Mouse (Mus musculus): Measurements from ENCODE around the gene Med12l. TPM values are rescaled to one million over a fixed set of nuclear protein-coding genes. Genes with fewer than 3 reads are reported as not detected.

Gene Med12l
- total RNA-seq, 2 experiments from 2014 or later, result 32.4 to 33.0 TPM

DNA sequence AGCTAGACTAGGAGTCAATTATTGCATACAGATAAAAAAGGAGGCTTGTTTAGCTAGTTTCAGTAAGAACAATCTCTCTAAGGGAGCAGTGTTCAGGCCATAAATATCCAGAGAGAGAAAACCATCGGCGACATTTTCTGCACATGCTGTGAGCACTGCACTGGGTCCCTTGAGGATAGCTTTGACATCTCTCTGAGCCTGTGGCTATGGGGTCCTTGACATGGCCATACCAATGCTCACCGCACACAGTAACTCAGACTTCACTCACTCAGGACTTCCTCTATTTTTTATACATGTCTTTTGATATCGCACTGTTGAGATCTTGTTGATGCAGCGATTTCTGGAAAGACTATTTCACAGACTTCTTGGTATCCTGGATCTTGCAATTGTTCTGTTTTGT, 151.4 kb downstream of the Med12l start:
- intact Hi-C loops (cut with DNase I), result no loop called here
- no peak for DNase-seq (ENCODE audit: low spot score in 2 of 2)

DNA sequence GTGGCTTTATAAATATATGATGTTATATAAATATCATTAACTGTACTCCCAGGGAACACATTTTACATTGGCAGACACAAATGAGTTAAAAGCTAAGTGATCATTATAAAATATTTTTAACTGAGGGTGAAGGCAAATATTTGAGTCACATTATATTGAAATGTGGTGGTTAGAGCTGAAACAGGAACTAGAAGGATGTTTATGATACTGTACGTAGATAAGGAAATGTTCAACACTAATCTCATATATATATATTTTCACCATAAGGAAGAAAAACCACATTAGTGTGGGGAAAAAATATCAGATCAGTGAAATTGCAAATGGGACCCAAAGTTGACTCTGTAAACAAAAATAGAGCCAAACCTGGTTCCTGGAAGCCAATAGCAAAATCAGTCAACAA, 154.8 kb downstream of the Med12l start:
- intact Hi-C loops (cut with DNase I), result no loop called here
- no peak for DNase-seq (ENCODE audit: low spot score in 2 of 2)

DNA sequence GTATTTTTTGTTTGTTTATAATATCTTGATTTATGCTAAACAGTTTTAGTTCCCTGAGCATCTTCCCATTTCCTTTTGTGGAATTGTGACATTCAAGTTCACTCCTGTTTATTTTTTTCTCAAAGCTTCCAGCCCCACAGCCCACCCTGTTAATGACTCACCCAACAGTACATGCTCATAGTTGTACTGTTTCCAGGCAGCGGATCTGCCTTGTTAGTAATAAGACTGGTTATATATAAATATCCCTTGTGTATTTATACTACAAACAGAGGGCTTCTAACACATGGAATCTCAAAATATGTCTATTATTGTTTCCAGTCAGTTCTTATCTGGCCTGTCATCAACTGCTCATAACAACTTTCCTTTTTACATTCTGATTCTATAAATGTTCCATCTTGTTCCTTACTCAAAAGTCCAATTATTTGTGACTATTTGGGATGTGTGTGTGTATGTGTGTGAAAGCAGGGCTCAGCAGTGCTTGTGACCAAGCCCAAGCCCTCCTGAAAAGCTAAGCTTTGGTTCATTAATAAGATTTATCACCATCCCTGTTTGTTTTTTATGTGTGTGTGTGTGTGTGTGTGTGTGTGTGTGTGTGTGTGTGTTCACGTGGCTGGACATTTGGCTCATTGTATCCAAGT, 161.9 kb downstream of the Med12l start:
- peak; percentile 28 to 47 for DNase-seq (ENCODE audit: low spot score in 2 of 2)
- intact Hi-C loops (cut with DNase I), result no loop called here

DNA sequence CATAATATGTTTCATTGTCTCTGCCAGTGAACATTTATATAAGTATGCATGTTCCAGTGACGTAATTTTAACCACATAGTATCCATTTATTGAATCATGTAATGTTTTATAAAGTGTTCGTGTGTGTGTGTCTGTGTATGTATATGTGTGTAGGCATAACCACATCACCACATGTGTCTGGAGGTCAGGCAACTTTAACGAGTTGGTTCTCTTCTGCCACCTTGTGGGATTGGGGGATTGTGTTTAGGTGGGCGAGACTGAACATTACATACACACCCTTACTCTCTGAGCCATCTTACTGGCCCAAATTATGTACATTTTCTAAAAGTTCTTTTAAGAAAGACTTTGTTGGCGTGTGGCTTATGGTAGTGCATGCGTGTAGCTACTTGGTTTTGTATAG, 162.9 kb downstream of the Med12l start:
- intact Hi-C loops (cut with DNase I), result no loop called here
- DNase-seq (ENCODE audit: low spot score in 2 of 2), result no peak

DNA sequence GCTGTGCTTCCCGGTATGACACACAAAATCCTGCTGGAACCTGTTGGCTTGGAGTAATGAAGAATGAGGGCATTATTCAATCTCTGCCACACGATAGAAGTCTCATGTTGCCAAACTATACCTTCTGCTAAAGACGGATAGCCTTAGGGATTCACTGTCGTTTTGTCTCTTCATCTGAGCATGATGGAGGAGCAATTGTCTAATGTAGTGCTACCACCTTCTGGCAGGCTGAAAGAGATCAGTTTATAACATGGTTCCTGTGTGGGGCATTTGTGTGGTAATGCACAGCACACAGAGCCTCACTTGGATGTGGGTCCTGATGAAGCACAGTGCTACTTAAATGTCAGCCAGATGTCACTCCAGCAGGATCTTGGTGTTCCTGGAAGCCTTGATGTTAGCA, 163.6 kb downstream of the Med12l start:
- DNase-seq (ENCODE audit: low spot score in 2 of 2), result no peak
- intact Hi-C loops (cut with DNase I), result no loop called here

DNA sequence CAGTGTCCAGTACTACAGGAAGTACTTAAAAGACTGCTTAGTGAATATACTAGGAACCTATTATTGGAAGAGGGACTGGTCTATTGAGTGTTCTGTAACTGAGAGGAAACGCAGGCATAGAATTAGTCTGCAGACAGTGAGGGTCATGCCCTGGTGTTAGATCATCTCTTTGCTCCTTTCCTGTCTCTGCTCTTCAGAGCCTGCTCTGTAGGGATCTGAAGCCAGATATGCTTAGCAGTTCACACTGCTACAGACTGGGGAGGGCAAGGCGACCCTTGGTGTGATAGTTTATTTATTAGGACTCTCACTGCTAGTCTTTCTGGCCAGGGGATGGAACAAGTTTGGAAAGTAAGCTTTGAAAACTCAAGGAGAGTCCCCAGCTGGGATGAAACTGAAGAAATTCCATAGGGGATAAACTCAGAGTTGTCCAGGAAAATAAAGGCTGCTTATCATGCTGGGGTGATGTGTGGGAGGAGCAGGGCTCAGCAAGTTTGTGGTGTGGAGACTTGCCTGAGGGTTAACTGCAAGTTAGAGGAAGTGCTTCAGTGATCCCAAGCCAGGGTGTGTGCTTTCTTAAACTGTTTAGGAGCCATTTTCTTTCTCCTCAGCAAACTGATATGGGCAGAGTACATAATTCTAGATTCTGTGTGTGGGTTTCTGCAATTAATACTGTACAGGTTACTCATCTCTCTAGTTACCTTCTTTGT, 164.4 kb downstream of the Med12l start:
- intact Hi-C loops (cut with DNase I), result loop anchor here (5.0 to 10.0 kb wide), 2 partner anchors 48 to 885 kb away; no protein-coding TSS in a partner anchor
- DNase-seq (ENCODE audit: low spot score in 2 of 2), result no peak

DNA sequence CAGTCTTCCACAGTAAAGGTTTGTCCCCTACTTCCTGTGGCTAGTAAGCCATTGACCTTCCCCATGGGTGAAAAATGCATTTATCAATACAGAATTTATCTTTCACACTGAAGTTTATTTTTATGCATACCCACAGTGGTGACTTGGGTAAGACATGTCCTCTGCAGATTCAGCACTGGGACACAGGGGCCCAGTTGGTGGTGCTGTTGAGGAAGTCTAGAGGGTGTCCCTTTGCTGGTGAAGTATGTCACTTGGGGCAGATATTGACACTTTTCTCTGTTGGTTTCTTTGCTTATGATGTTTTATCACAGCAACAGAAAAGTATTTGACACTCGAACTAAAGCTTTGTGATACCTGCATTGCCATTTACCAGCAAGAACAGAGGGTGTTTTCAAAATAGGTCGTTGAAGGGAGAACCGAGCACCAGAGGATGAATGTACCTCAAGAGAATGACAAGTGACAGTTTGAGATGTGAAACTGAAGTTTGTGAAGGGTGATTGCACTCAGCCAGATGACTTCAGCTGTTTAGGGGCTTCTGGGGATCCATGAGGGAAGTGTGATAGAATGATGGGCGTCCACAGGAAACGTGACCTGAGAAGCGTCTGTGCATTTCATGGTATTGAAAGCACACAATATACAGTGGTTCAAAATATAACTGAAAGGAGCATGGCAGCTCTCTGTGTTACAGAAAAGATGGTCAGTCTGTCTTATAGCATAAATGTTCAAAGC, 169.0 kb downstream of the Med12l start:
- intact Hi-C loops (cut with DNase I), result loop anchor here (5.0 to 10.0 kb wide), 3 partner anchors 52 to 880 kb away; no protein-coding TSS in a partner anchor
- no peak for DNase-seq (ENCODE audit: low spot score in 2 of 2)

DNA sequence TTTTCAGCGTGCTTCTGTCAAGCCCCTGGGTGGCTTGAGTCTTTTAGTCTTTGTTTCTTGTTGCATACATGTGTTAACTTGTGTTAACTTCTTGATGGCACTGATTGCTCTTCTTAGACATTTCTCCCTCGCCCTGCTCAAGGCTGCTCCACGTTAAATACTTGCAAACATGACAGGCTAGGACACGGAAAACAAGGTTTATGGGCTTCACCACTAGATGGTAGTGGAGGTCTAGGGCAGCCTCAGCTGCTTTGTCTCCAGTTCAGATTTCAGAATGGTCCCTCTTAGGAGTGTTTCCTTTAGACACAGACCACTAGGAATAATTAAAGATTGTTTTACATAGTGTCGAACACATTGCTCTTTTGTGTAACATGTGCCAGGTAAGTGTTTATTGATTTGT, 169.6 kb downstream of the Med12l start:
- peak; percentile 71 for DNase-seq (ENCODE audit: low spot score in 2 of 2)
- intact Hi-C loops (cut with DNase I), result loop anchor here (5.0 to 10.0 kb wide), 2 partner anchors 142 to 880 kb away; no protein-coding TSS in a partner anchor

DNA sequence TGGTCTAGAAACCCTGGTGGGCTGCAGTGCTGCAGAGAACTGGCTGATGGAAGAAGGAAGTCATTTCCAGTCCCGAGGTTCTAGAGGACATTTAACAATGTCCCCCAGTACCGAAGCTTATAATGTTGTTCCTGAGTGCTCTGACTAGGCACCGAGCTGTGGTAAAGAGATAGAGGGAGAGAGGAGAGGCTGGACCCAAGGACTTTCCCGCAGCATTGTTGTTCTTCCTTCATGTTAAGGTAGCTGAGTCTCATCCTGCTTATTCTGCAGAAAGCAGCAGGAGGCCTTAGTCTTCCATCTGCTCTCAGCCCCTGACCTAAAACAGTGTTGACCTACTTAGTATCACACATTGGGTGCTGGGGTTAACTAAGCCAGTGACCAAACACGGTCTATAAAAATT, 171.2 kb downstream of the Med12l start:
- intact Hi-C loops (cut with DNase I), result loop anchor here (5.0 to 10.0 kb wide), 2 partner anchors 140 to 878 kb away; no protein-coding TSS in a partner anchor
- DNase-seq (ENCODE audit: low spot score in 2 of 2), result no peak

DNA sequence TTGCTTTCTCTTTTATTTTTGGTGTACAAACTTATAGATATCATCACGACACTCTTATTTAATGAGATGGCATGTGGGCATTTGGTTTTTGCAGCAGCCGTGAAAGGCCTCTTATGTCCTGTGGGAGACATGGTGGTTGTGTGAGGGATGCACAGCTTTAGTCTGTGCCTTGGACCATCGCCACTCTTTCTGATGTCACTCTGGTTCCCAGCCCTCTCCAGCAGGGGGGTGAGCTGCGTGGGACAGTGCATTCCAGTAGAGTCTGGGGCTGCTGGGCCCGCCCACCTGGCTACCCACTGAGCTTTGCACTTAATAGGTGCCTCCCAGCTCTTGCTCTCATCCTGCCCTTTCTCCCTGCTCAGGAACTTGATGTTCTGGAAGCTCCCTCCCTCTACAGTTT, 175.5 kb downstream of the Med12l start:
- no peak for DNase-seq (ENCODE audit: low spot score in 2 of 2)
- intact Hi-C loops (cut with DNase I), result no loop called here

DNA sequence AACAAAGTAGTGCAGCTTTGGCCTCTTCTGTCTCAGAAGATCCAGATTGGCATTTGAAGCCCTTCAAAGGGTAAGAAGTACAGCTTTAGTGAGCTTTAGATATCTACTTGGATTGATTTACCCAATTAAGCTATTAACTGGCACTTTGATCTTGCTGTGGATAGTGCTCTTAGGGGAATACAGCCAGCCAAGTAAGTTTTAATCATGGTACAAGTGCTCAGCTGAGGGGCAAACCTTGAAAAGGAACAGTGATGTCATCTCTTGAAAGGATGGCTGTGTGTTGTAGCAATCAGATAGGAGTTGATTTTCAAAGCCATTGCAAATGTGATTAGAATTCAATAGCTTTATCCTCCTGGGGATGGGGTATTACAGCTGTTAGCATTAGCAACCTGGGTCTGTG, 176.5 kb downstream of the Med12l start:
- intact Hi-C loops (cut with DNase I), result no loop called here

DNA sequence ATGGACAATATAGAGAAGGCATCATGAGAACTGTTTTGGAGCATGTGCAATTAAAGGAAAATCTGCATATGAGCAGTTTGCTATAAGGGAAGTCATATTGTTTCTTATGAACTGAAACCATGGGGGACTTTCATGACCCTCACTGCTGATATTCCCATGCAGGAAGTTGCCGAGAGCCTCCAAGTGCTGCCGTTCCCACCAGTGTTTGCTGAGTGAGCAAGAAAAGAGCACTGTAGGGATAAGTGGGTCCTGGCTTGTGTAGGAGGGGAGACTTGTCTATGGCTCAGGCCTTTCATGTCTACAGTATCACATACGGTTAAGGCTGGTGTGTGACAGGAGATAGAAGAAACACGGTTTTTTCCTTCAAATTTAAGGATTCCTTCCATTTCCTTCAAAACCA, 180.0 kb downstream of the Med12l start:
- intact Hi-C loops (cut with DNase I), result no loop called here
- no peak for DNase-seq (ENCODE audit: low spot score in 2 of 2)

More for the DNA sequence above, 176.5 kb downstream of the Med12l start:
- no peak for DNase-seq (ENCODE audit: low spot score in 2 of 2)

DNA sequence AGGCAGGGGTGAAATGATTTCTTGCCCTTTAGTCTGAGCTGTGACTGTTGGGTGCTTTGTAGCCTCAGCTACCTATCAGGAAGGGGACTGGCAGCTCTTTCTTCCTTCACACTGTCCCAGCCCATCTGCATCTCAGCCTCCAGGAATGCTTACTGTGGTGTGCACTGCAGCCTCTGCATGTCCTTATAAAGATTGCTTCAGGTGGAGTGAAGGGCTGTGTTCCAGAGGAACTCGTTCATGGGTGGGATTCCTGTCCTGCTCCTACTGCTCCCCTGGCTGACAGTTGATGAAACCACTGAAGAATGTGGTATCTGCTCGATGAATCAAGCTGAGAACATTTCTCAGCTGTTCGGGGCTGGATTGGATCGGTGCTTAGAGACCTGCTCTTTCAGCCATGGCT, 181.7 kb downstream of the Med12l start:
- no peak for DNase-seq (ENCODE audit: low spot score in 2 of 2)
- intact Hi-C loops (cut with DNase I), result no loop called here

DNA sequence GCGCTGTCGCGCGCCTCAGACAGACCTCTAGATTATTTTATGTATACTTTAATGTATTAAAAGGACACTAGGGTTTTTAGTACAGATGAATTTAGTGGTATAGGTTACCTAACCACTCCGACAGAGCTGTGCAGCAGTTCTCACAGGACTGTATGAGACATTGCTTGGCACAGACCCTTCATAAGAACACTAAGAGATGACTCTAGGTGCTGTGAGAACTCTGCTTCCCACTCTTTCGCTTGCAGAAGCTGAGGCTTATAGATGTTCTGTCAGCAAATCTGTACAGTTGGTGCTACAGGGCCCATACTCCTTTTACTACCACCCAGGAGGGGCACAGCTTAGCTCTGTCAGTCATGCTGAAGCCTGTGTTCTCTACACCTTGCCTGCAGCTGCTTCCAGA, 186.0 kb downstream of the Med12l start:
- no peak for DNase-seq (ENCODE audit: low spot score in 2 of 2)
- intact Hi-C loops (cut with DNase I), result no loop called here

DNA sequence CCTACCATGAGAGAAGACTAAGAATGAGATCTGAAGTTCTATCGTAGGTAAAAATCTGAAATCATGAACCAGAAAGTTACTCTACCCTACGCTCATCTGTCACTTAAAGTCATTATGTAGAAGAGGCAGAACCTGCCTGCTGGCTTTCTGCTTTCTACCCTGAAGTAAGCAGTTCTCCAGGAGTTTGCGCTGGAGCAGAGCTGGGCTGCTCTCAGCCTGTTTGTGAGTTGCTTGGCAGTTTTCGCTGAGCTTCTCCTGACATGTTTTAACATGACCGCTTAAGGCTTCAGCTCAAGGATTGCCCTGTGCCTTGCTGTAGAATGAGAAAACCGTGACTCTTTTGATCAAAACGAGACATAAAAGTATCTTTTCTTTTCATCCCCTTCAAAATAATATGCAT, 188.5 kb downstream of the Med12l start:
- no peak for DNase-seq (ENCODE audit: low spot score in 2 of 2)
- intact Hi-C loops (cut with DNase I), result no loop called here

DNA sequence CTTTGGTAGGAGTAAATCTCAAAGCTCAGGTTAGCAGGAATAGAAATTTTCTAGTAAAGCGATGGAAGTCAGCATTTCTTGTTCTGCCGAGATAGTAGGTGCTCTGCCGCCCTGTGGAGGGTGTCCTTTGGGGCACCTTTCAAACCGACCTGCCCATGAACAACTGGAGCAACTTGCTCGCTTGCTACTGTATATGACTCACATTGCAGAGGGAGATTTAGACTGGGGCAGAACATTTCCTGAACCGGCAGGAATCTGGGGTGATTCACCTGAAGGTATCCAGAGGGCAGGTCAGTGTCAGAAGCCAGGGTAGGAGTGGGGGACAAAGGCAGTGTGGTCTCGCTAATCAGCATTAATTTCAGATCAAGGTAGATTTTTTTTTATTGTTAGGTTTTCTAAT, 189.3 kb downstream of the Med12l start, which contains the start of gene Gpr87:
Gene Gpr87, minus strand, starts transcription at position 167 of the 400 bp plus-strand sequence.
- intact Hi-C loops (cut with DNase I), result no loop called here
- DNase-seq (ENCODE audit: low spot score in 2 of 2), result no peak

DNA sequence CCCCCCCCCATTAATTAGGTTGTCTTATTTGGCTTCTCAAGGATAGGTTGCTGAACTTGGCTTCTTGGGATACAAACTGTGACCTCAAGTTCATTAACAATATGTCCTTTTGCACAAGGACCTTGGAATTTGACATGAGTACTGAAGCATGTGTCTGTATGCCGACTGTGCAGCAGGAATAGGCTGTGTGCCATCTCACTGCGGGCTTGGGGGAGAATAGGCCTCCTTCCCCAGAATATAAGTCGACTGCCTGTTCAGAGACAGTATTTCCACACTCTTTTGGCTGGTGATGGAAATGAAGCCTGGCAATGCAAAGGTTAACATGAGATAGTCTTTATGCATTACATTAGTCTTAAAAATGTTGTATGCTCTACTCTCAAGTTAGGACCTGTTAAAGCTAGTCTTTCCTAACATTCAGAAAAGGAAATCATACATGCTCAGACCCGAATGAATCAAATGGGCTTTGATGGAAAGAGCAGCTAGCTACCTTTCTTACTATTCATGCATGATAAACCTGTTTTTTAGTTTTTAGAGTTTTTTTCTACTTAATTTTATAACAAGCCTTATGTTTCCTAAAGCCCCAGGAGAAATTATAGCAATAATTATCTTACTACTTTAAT, 191.8 kb downstream of the Med12l start:
- intact Hi-C loops (cut with DNase I), result no loop called here
- no peak for DNase-seq (ENCODE audit: low spot score in 2 of 2)

DNA sequence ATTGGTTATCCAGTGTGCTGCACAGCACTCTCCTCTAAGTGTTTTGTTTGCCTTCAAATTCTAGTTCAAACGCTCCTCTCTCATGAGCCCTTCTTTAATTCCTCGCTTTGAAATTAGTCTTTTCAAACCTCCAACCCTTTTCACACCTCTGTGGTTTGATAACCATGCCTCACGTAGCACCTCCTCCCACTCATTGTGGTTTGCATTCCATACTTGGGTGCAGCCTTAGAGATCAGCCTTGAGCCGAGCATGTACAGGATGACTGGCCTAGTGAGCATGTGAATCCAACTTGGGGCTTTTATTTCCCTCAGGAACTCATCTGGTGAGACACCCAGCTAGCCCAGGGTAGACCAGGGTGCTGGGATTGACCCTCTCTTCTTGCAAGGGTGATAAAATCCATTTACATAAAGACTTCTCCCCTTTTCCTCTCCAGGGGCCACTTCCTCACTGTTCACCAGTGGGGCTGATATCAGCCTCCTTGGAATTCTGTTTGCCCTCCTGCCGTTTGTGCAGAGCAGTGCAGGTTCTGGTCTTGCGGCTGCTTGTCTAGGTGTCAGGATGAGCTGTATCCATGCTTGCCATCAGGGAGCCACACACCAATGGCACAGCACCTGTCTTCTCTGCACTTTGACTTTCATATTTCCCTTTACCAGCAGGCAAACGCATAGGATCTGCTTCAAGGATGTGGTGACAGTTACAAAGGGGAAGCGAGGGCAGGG, 198.3 kb downstream of the Med12l start:
- intact Hi-C loops (cut with DNase I), result no loop called here
- no peak for DNase-seq (ENCODE audit: low spot score in 2 of 2)

Measured in left cerebral cortex, postnatal 14 days (tissue).